Mouse (Mus musculus): Measurements from ENCODE around the gene Ikzf2.

GRCm38 (mm10) chr1:69606844-69607243 is 80.2 kb downstream of the Ikzf2 start:
- no peak for TF ChIP-seq POLR2A (IDR thresholded peaks at IDR 0.05; ENCODE audit: control insufficient read depth, extremely low read depth, insufficient read depth, low read length, poor library complexity)
- TF ChIP-seq CTCF (IDR thresholded peaks at IDR 0.05; ENCODE audit: borderline replicate concordance, control insufficient read depth, extremely low read depth, insufficient read depth, low read length, poor library complexity) = no peak
